Mouse (Mus musculus) embryonic stem cell, embryonic (primary cell): ENCODE measurements at regions not wholly inside any gene's neighbourhood (a gene's known extent, or its start where the extent isn't known, plus 50 kb on each side); places are given as distances from the start of the nearest gene placed in this dataset.

Experiments used
- CTCF ChIA-PET, 4 experiments: fragments of 300-600 bp in 2 of 4; fragments of 350-600 bp in 2 of 4; sonication (Branson Sonifier 250); formaldehyde crosslinking; loops; one replicate each; lab custom pipeline; 2022; ENCODE audit warnings: inconsistent platforms in 2 of 4; lab: Charles Lee
- POLR2A ChIA-PET, 4 experiments: fragments of 300-600 bp in 2 of 4; fragments of 350-600 bp in 2 of 4; sonication (Branson Sonifier 250); formaldehyde crosslinking; loops; one replicate each; lab custom pipeline; 2022; ENCODE audit warnings: antibody characterized with exemption in 4 of 4, inconsistent platforms in 1 of 4; lab: Charles Lee

- CTCF ChIA-PET = interaction anchor here in 1 of 4 experiments (1.0 kb wide), 1 partner anchor 15 kb away, joined by 3 read pairs; no protein-coding TSS in a partner anchor
- POLR2A ChIA-PET = interaction anchor here in 1 of 4 experiments (0.7 kb wide), 1 partner anchor 14 kb away, joined by 3 read pairs; no protein-coding TSS in a partner anchor
Observed at GRCm38 (mm10) chr9:71420064-71420463, 65.7 kb downstream of the Polr2m start.

GRCm38 (mm10) chr9:71418531-71418930, 67.2 kb downstream of the Polr2m start:
- ChIA-PET POLR2A (no interaction called here), CTCF (interaction anchor here in 1 of 4 experiments (0.5 kb wide), 1 partner anchor 194 kb away, joined by 4 read pairs; no protein-coding TSS in a partner anchor)

GRCm38 (mm10) chr9:71417248-71417647, 68.5 kb downstream of the Polr2m start:
- ChIA-PET POLR2A (no interaction called here), CTCF (no interaction called here)

GRCm38 (mm10) chr9:71411171-71411570, 74.6 kb downstream of the Polr2m start:
- ChIA-PET POLR2A (no interaction called here), CTCF (interaction anchor here in 1 of 4 experiments (1.0 kb wide), 1 partner anchor 105 kb away, joined by 3 read pairs; no protein-coding TSS in a partner anchor)

- POLR2A ChIA-PET = interaction anchor here in 1 of 4 experiments (0.6 kb wide), 1 partner anchor 78 kb away, joined by 3 read pairs; no protein-coding TSS in a partner anchor
- CTCF ChIA-PET = interaction anchor here (0.6 to 1.2 kb wide), 7 partner anchors 52 to 221 kb away, joined by 3 to 6 read pairs (median 4); no protein-coding TSS in a partner anchor
Observed at GRCm38 (mm10) chr9:71409925-71410324, 75.8 kb downstream of the Polr2m start.

GRCm38 (mm10) chr9:71408946-71409345, 76.8 kb downstream of the Polr2m start:
- ChIA-PET CTCF (interaction anchor here in 2 of 4 experiments (0.8 to 1.0 kb wide), 2 partner anchors 204 to 220 kb away, joined by 3 to 5 read pairs; no protein-coding TSS in a partner anchor), POLR2A (interaction anchor here in 1 of 4 experiments (0.8 kb wide), 1 partner anchor 12 kb away, joined by 3 read pairs; no protein-coding TSS in a partner anchor)

GRCm38 (mm10) chr9:71404396-71405135, 81.2 kb downstream of the Polr2m start:
- ChIA-PET POLR2A (interaction anchor here in 1 of 4 experiments (1.0 kb wide), 1 partner anchor 52 kb away, joined by 3 read pairs; no protein-coding TSS in a partner anchor), CTCF (interaction anchor here in 2 of 4 experiments (0.6 to 0.7 kb wide), 2 partner anchors 9 to 274 kb away, joined by 4 to 11 read pairs; no protein-coding TSS in a partner anchor)

GRCm38 (mm10) chr9:71401667-71402066, 84.1 kb downstream of the Polr2m start:
- CTCF ChIA-PET = no interaction called here
- POLR2A ChIA-PET = interaction anchor here in 1 of 4 experiments (0.7 kb wide), 1 partner anchor 77 kb away, joined by 5 read pairs; no protein-coding TSS in a partner anchor

GRCm38 (mm10) chr9:71399346-71399745, 86.4 kb downstream of the Polr2m start:
- ChIA-PET CTCF (interaction anchor here in 2 of 4 experiments (0.6 to 1.5 kb wide), 2 partner anchors 40 to 213 kb away, joined by 3 to 5 read pairs; no protein-coding TSS in a partner anchor), POLR2A (interaction anchor here in 1 of 4 experiments (1.2 kb wide), 1 partner anchor 16 kb away, joined by 4 read pairs; no protein-coding TSS in a partner anchor)

GRCm38 (mm10) chr9:71396784-71397183, 89.0 kb downstream of the Polr2m start:
- ChIA-PET POLR2A (interaction anchor here in 1 of 4 experiments (0.8 kb wide), 1 partner anchor 12 kb away, joined by 3 read pairs; no protein-coding TSS in a partner anchor), CTCF (interaction anchor here in 2 of 4 experiments (0.6 to 1.1 kb wide), 2 partner anchors 36 to 51 kb away, joined by 3 to 4 read pairs; no protein-coding TSS in a partner anchor)

GRCm38 (mm10) chr9:71390221-71390620, 95.5 kb downstream of the Polr2m start:
- CTCF ChIA-PET = interaction anchor here in 1 of 4 experiments (0.7 to 1.7 kb wide), 2 partner anchors 110 to 227 kb away, joined by 3 to 4 read pairs; no protein-coding TSS in a partner anchor

GRCm38 (mm10) chr9:71387426-71387825, 98.3 kb downstream of the Polr2m start:
- ChIA-PET CTCF (no interaction called here), POLR2A (interaction anchor here in 1 of 4 experiments (0.6 kb wide), 1 partner anchor 470 kb away, joined by 4 read pairs; no protein-coding TSS in a partner anchor)

More at GRCm38 (mm10) chr9:71390221-71390620, 95.5 kb downstream of the Polr2m start:
- POLR2A ChIA-PET = interaction anchor here in 2 of 4 experiments (0.7 kb wide), 3 partner anchors 17 to 56 kb away, joined by 3 to 4 read pairs (median 3); no protein-coding TSS in a partner anchor

- ChIA-PET CTCF (interaction anchor here in 2 of 4 experiments (0.6 kb wide), 2 partner anchors 9 to 183 kb away, joined by 3 read pairs; no protein-coding TSS in a partner anchor), POLR2A (interaction anchor here in 1 of 4 experiments (0.7 kb wide), 1 partner anchor 138 kb away, joined by 3 read pairs; no protein-coding TSS in a partner anchor)
Observed at GRCm38 (mm10) chr9:71383901-71384300, 101.8 kb downstream of the Polr2m start.

- POLR2A ChIA-PET = no interaction called here
- CTCF ChIA-PET = no interaction called here
Observed at GRCm38 (mm10) chr9:71379731-71380250, 105.9 kb downstream of the Polr2m start.

GRCm38 (mm10) chr9:71369760-71370159, 116.0 kb downstream of the Polr2m start:
- ChIA-PET POLR2A (no interaction called here), CTCF (interaction anchor here in 3 of 4 experiments (0.6 to 2.0 kb wide), 15 partner anchors 10 to 255 kb away, joined by 3 to 13 read pairs (median 4); no protein-coding TSS in a partner anchor)

GRCm38 (mm10) chr9:71369202-71369601, 116.5 kb downstream of the Polr2m start:
- CTCF ChIA-PET = interaction anchor here in 3 of 4 experiments (0.7 to 2.0 kb wide), 12 partner anchors 9 to 255 kb away, joined by 3 to 13 read pairs (median 6); no protein-coding TSS in a partner anchor
- POLR2A ChIA-PET = no interaction called here

GRCm38 (mm10) chr9:71366573-71366972, 119.2 kb downstream of the Polr2m start:
- POLR2A ChIA-PET = no interaction called here
- CTCF ChIA-PET = interaction anchor here in 1 of 4 experiments (0.7 kb wide), 1 partner anchor 250 kb away, joined by 3 read pairs; no protein-coding TSS in a partner anchor

- CTCF ChIA-PET = interaction anchor here in 3 of 4 experiments (0.9 to 2.2 kb wide), 4 partner anchors 45 to 259 kb away, joined by 3 to 6 read pairs (median 4); no protein-coding TSS in a partner anchor
- POLR2A ChIA-PET = interaction anchor here in 2 of 4 experiments (0.6 kb wide), 2 partner anchors 25 to 111 kb away, joined by 3 to 4 read pairs; no protein-coding TSS in a partner anchor
Observed at GRCm38 (mm10) chr9:71365177-71365738, 120.5 kb downstream of the Polr2m start.
